In the genomic region with DNA sequence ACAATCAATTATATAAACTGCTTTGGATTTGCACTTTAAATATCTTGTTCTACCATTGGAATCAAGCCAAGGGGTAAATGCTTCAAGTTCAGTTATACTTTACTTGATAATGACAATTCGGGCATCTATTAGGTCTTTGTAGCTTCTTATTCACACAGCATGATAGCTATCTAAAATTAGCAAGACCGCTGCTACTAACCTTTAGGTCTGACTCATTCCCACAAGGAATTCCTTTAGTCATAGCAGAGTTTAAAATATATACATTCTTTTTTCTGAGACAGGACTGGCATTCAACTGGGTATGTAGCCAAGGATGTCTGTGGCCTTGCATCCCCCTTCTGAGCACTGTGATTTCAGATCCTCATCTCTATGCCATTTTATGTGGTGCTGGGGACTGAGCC, we compare ENCODE assay signal across 29 mouse cellular contexts. TPM values are rescaled to one million over a fixed set of nuclear protein-coding genes. Genes with fewer than 3 reads are reported as not detected.
DNase-seq lines count a peak whose midpoint lies in the region; ATAC-seq and TF ChIP-seq lines count a peak whose summit lies in the region.
"Had no signal": no experiment of that assay in that cellular context is flagged by ENCODE, and none has a peak within 500 bp of the region (broad histone marks: within the 10 kb centered on the region; RNA-seq: fewer than 3 reads in every experiment).

No protein-coding gene starts in this region.

- no peaks in the 10 kb centered on the region for H3K36me3 ChIP-seq in heart, embryonic 13.5 days
- H3K36me3 ChIP-seq: embryonic facial prominence, embryonic 10.5 days; embryonic facial prominence, embryonic 15.5 days; heart, embryonic 10.5 days; kidney, embryonic 15.5 days; liver, embryonic 15.5 days; lung, embryonic 15.5 days; neural tube, embryonic 12.5 days had no signal

- WGBS in heart, embryonic 13.5 days, result 52% methylated on average over 2 of the region's 2 CpGs

- H3K4me2 ChIP-seq in heart, embryonic 13.5 days, result no peak overlapping the region; the same call in 1 of the 2 replicates
- H3K4me2 ChIP-seq: embryonic facial prominence, embryonic 15.5 days; forebrain, embryonic 13.5 days; kidney, embryonic 15.5 days; liver, embryonic 15.5 days; lung, embryonic 15.5 days; midbrain, embryonic 11.5 days; neural tube, embryonic 12.5 days had no signal

- H3K4me3 ChIP-seq in heart, embryonic 13.5 days, result no peak overlapping the region
- H3K4me3 ChIP-seq in layer of hippocampus, adult 2 months, result no peak overlapping the region
- H3K4me3 ChIP-seq: embryonic facial prominence, embryonic 10.5 days; embryonic facial prominence, embryonic 15.5 days; forebrain, embryonic 13.5 days; gastrocnemius, adult 2 months; heart, embryonic 10.5 days; kidney, embryonic 15.5 days; liver, embryonic 15.5 days; lung, embryonic 15.5 days; neural tube, embryonic 12.5 days had no signal

- no peaks in the 10 kb centered on the region for H3K27me3 ChIP-seq in heart, embryonic 13.5 days (replicated peaks)
- H3K27me3 ChIP-seq: embryonic facial prominence, embryonic 15.5 days; forebrain, embryonic 13.5 days; kidney, embryonic 15.5 days; liver, embryonic 15.5 days; lung, embryonic 15.5 days; neural tube, embryonic 12.5 days had no signal

- ATAC-seq in heart, embryonic 13.5 days (ENCODE audit: extremely low read depth, insufficient number of reproducible peaks, low FRiP score, low TSS enrichment), result no peak
- ATAC-seq: forebrain, embryonic 13.5 days; hindbrain, embryonic 16.5 days; midbrain, embryonic 16.5 days had no signal

- DNase-seq in heart, postnatal 10 days, result no peak
- DNase-seq in layer of hippocampus, adult 2 months (ENCODE audit: low spot score in 2 of 2), result no peak
- DNase-seq in layer of hippocampus, adult 9-10 months (ENCODE audit: low spot score), result no peak
- DNase-seq in 416B (ENCODE audit: low read depth), result peak; percentile 77
- DNase-seq in brain, adult 2 months (ENCODE audit: low read depth, low spot score), result peak; percentile 63
- no peak for DNase-seq in lung, postnatal 14 days
- DNase-seq in right cerebral cortex, adult 18-20 months, result no peak
- DNase-seq: cerebellum, adult 8-10 months; cerebellum, postnatal 25 days; gastrocnemius, adult 2 months; gastrocnemius, postnatal 36 days; kidney, adult 18-20 months; kidney, postnatal 25 days; layer of hippocampus, postnatal 36 days; left cerebral cortex, postnatal 4 days; lung, postnatal 36 days; thymus, postnatal 4 days had no signal

- peaks cover 33% of the 10 kb centered on the region for H3K4me1 ChIP-seq in heart, embryonic 13.5 days
- H3K4me1 ChIP-seq: embryonic facial prominence, embryonic 10.5 days; embryonic facial prominence, embryonic 15.5 days; forebrain, embryonic 13.5 days; kidney, embryonic 15.5 days; lung, embryonic 15.5 days; neural tube, embryonic 12.5 days had no signal

- H3K9me3 ChIP-seq in heart, embryonic 13.5 days, result no peaks in the 10 kb centered on the region
- H3K9me3 ChIP-seq: embryonic facial prominence, embryonic 10.5 days; embryonic facial prominence, embryonic 15.5 days; forebrain, embryonic 13.5 days; heart, embryonic 10.5 days; kidney, embryonic 15.5 days; liver, embryonic 15.5 days; lung, embryonic 15.5 days; neural tube, embryonic 12.5 days had no signal

- H3K9ac ChIP-seq in heart, embryonic 13.5 days, result no peak overlapping the region
- H3K9ac ChIP-seq: embryonic facial prominence, embryonic 15.5 days; forebrain, embryonic 13.5 days; kidney, embryonic 15.5 days; liver, embryonic 15.5 days; lung, embryonic 15.5 days; neural tube, embryonic 12.5 days had no signal

- TF ChIP-seq CTCF in layer of hippocampus, adult 2 months (conservative IDR thresholded peaks at IDR 0.05), result no peak

- intact Hi-C loops in heart, postnatal 10 days (cut with DNase I), result no loop called here

- H3K27ac ChIP-seq in heart, embryonic 13.5 days (replicated peaks), result peak overlapping the region; percentile 63; the same call in 1 of the 2 replicates
- H3K27ac ChIP-seq in layer of hippocampus, adult 2 months, result peak overlapping the region; percentile 51; the same call in 1 of the 2 replicates
- H3K27ac ChIP-seq: embryonic facial prominence, embryonic 10.5 days; embryonic facial prominence, embryonic 15.5 days; forebrain, embryonic 13.5 days; gastrocnemius, adult 2 months; heart, embryonic 10.5 days; kidney, embryonic 15.5 days; liver, embryonic 15.5 days; lung, embryonic 15.5 days; neural tube, embryonic 12.5 days had no signal

RNA-seq across cellular contexts. Expression of a gene that starts 48.5 kb away (rescaled TPM):
- polyA plus RNA-seq in heart, embryonic 13.5 days (2015; fragmentation: Nextera tagmentation; extraction: Ambion mirVana), result 3.4 TPM in 2 replicates
- total RNA-seq in heart, postnatal 10 days (2021), result 10 to 100 TPM; 12.7 to 13.7 TPM
- 100 to 1,000 TPM; 249 to 267 TPM for total RNA-seq in layer of hippocampus, adult 2 months (2021)

Comparison
In these comparisons a context has a peak if more than half of its experiments do, and no peak if none do; other contexts are left out.
1. DNase-seq: peak in 416B (single experiment) and brain, adult 2 months (single experiment); none in heart, postnatal 10 days (0 of 2), layer of hippocampus, adult 2 months (0 of 2), layer of hippocampus, adult 9-10 months (single experiment), lung, postnatal 14 days (single experiment) and right cerebral cortex, adult 18-20 months (single experiment).
2. RNA of a gene that starts 48.5 kb away (total RNA-seq): 249 to 267 TPM in layer of hippocampus, adult 2 months; 12.7 to 13.7 TPM in heart, postnatal 10 days; every median in the first group is over 10 times any median in the second.